Mouse (Mus musculus) retina, embryonic 14.5 days (tissue): ENCODE measurements at regions not wholly inside any gene's neighbourhood (a gene's known extent, or its start where the extent isn't known, plus 50 kb on each side); places are given as distances from the start of the nearest gene placed in this dataset.

Source experiments
- DNase-seq: peaks from one replicate; pipeline ENCODE4 v3.0.0-alpha.2; 2015; ENCODE audit warnings: low spot score

- DNase-seq, result no peak
Observed at GRCm38 (mm10) chr2:46993126-46993525, 1820.8 kb upstream of the Acvr2a start.

- no peak for DNase-seq
Observed at GRCm38 (mm10) chr2:46992672-46993071, 1821.2 kb upstream of the Acvr2a start.

GRCm38 (mm10) chr2:46986689-46987088 lies 1827.2 kb upstream of the Acvr2a start:
- DNase-seq, result no peak

GRCm38 (mm10) chr2:46985915-46986672 lies 1827.8 kb upstream of the Acvr2a start:
- no peak for DNase-seq

- no peak for DNase-seq
Observed at GRCm38 (mm10) chr2:46940628-46941530, 1823.7 kb upstream of the Zeb2 start.

- DNase-seq, result no peak
Observed at GRCm38 (mm10) chr2:46932831-46933230, 1815.6 kb upstream of the Zeb2 start.

GRCm38 (mm10) chr2:46924189-46924588 lies 1807.0 kb upstream of the Zeb2 start:
- no peak for DNase-seq

- peak; percentile 22 for DNase-seq
Observed at GRCm38 (mm10) chr2:46913496-46913895, 1796.3 kb upstream of the Zeb2 start.

GRCm38 (mm10) chr2:46883216-46883615 lies 1766.0 kb upstream of the Zeb2 start:
- DNase-seq, result no peak

- no peak for DNase-seq
Observed at GRCm38 (mm10) chr2:46870772-46871171, 1753.6 kb upstream of the Zeb2 start.
